Mouse (Mus musculus) lung, postnatal 0 days (tissue): ENCODE data around the gene Lrrn2.

Experiments
- CTCF ChIP-seq: IDR thresholded peaks from 2 replicates; pipeline ENCODE4 v1.5.1; 2016; ENCODE audit warnings: antibody characterized with exemption, mild to moderate bottlenecking
- EP300 ChIP-seq: IDR thresholded peaks from 2 replicates; pipeline ENCODE4 v1.6.1; 2016; ENCODE audit warnings: antibody characterized with exemption, mild to moderate bottlenecking, control low read depth

DNA sequence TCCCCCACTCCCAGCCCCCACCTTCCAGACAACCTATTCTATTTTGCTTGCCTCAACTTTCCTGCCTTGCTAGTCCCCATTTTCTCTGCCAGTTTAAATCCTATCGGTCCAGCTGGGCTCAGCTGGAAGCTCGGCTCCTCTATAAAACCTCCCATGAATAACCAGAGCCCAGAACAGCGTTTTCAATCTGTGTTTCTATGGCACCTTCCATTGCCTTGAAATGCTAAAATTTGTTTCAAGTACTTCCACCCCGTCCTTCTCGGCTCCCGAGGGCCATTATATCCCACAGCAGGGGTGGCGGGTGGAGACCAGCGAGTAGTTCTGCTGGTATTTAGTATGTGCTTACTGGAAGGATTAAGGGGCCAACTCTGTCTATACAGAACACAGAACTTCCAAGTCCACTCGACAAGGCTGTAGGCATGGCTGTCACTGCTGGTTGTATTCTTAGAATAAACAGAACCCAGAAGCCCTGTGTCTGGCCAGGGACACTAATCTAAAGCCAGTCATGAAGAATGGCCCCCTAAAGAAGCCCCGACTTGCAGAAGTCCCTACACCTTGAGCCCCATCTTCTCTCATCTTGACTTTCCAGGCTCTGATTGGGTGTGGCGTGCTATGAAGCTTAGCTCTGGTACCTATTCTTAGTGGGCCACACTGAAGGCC lies 992 bp upstream of the Lrrn2 start:
- TF ChIP-seq CTCF = no peak
- TF ChIP-seq EP300 = no peak
